Mouse (Mus musculus): ENCODE data around the gene Nup133. TPM values are rescaled to one million over a fixed set of nuclear protein-coding genes. Genes with fewer than 3 reads are reported as not detected.
A peak's percentile ranks its signal among the peaks of the same experiment; 100 is the strongest.

The Nup133 gene
- polyA plus RNA-seq (2016; fragmentation: Nextera tagmentation; extraction: Ambion mirVana): 32.1 and 32.5 TPM in 2 replicates

- Histone ChIP-seq H3K4me2 (peak within 1 kb of the TSS; percentile 99), H3K36me3 (peaks cover 33% of the 10 kb centered on the region), H3K27me3 (replicated peaks) (no peaks in the 10 kb centered on the region), H3K9me3 (replicated peaks) (no peaks in the 10 kb centered on the region), H3K27ac (ENCODE audit: poor library complexity, severe bottlenecking) (peak within 1 kb of the TSS; percentile 88), H3K4me1 (replicated peaks) (peaks cover 10% of the 10 kb centered on the region), H3K4me3 (peak within 1 kb of the TSS; percentile 68), H3K9ac (peak within 1 kb of the TSS; percentile 92)
- under 1% methylated on average over 77 of the region's 77 CpGs for WGBS
- peak; percentile 86 for ATAC-seq (ENCODE audit: insufficient number of reproducible peaks, low FRiP score)
Measured at GRCm38 (mm10) chr8:123948942-123949685, at the start of gene Nup133. Nup133 (minus strand) TSS chr8:123949265.

DNA sequence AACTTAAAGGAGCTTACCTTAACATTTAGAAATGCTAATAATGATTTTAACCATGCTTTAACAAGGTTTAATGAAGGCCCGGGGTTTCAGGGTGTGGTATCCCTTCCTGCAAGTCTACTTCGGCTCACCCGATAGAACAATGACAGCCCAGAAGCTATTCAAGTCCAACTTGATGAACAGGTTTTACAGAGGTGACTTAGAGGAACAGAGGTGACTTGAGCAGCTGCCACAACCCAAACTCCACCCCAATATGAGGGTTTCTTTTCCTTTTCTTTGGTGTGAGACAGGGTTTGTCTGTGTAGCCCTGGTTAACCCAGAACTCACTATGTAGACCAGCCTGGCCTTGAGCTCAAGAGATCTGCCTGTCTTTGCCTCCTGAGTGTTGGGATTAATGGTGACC is 44.9 kb upstream of the Nup133 start:
- no peak for ATAC-seq (ENCODE audit: insufficient number of reproducible peaks, low FRiP score)
- no peaks in the 10 kb centered on the region for H3K27me3 ChIP-seq (replicated peaks)
- WGBS: 91% methylated on average over 3 of the region's 3 CpGs
- H3K4me1 ChIP-seq (replicated peaks): peaks cover 24% of the 10 kb centered on the region
- no peak overlapping the region for H3K4me2 ChIP-seq
- no peak overlapping the region for H3K27ac ChIP-seq (ENCODE audit: poor library complexity, severe bottlenecking)
- H3K9ac ChIP-seq: no peak overlapping the region
- H3K36me3 ChIP-seq: peaks cover 43% of the 10 kb centered on the region
- H3K4me3 ChIP-seq: no peak overlapping the region
- no peaks in the 10 kb centered on the region for H3K9me3 ChIP-seq (replicated peaks)

DNA sequence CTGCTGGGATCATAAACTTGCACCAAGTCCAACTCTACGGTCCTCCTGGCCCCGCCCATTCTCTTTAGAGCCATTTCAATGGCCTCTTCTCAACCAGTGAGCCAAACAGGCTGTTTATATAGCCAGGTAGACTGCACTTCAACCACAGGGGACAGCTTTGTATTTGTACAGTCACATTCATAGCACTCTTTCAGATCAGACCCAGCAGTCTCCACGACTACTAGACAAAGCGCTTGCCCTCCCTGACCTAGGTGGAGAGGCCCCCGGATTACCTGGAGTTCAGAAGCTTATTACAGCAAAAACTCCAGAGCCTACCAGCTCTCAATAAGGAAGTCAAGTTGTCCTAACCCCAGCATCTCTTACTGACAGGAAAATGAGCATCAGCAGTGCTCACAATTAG is 44.5 kb upstream of the Nup133 start:
- Histone ChIP-seq H3K4me2 (no peak overlapping the region), H3K9me3 (replicated peaks) (no peaks in the 10 kb centered on the region), H3K27ac (ENCODE audit: poor library complexity, severe bottlenecking) (no peak overlapping the region), H3K4me3 (no peak overlapping the region), H3K9ac (no peak overlapping the region), H3K27me3 (replicated peaks) (no peaks in the 10 kb centered on the region), H3K4me1 (replicated peaks) (peaks cover 28% of the 10 kb centered on the region), H3K36me3 (peaks cover 39% of the 10 kb centered on the region)
- no peak for ATAC-seq (ENCODE audit: insufficient number of reproducible peaks, low FRiP score)
- WGBS: 89% methylated on average over 5 of the region's 5 CpGs

DNA sequence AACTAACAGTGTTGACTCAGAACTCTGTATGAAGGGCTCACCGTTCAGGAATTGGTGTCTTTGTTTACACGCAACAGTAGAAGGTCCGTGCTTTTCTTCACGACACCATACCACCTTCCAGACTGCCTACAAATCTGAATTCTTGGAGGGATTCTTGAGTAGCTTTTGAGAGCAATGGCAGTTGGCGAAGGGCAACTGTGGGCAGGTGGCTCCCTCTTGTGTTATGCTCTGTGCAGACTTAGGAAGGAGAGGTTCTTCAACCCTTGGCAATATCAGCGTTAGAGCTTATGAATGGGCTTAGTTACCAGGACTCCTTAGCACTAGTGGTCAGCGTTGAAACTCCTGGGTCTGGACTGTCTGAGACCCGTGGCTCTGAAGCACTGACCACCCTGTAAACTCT is 43.5 kb upstream of the Nup133 start:
- Histone ChIP-seq H3K27ac (ENCODE audit: poor library complexity, severe bottlenecking) (no peak overlapping the region), H3K36me3 (peaks cover 32% of the 10 kb centered on the region), H3K9me3 (replicated peaks) (no peaks in the 10 kb centered on the region), H3K27me3 (replicated peaks) (no peaks in the 10 kb centered on the region), H3K9ac (no peak overlapping the region), H3K4me1 (replicated peaks) (peaks cover 33% of the 10 kb centered on the region), H3K4me3 (no peak overlapping the region), H3K4me2 (no peak overlapping the region)
- 68% methylated on average over 8 of the region's 8 CpGs for WGBS
- no peak for ATAC-seq (ENCODE audit: insufficient number of reproducible peaks, low FRiP score)

- no peaks in the 10 kb centered on the region for H3K9me3 ChIP-seq (replicated peaks)
- no peak overlapping the region for H3K4me3 ChIP-seq
- no peaks in the 10 kb centered on the region for H3K27me3 ChIP-seq (replicated peaks)
- H3K36me3 ChIP-seq: peaks cover 14% of the 10 kb centered on the region
- H3K4me1 ChIP-seq (replicated peaks): peaks cover 33% of the 10 kb centered on the region
- peak overlapping the region; percentile 6; the same call in 1 of the 2 replicates for H3K9ac ChIP-seq
- peak; percentile 46; the same call in 1 of the 2 replicates for ATAC-seq (ENCODE audit: insufficient number of reproducible peaks, low FRiP score)
- peak overlapping the region; percentile 32 for H3K27ac ChIP-seq (ENCODE audit: poor library complexity, severe bottlenecking)
- WGBS: 35% methylated on average over 13 of the region's 13 CpGs
- H3K4me2 ChIP-seq: peak overlapping the region; percentile 29; the same call in 1 of the 2 replicates
Measured at GRCm38 (mm10) chr8:123990277-123991049, 41.4 kb upstream of the Nup133 start.

DNA sequence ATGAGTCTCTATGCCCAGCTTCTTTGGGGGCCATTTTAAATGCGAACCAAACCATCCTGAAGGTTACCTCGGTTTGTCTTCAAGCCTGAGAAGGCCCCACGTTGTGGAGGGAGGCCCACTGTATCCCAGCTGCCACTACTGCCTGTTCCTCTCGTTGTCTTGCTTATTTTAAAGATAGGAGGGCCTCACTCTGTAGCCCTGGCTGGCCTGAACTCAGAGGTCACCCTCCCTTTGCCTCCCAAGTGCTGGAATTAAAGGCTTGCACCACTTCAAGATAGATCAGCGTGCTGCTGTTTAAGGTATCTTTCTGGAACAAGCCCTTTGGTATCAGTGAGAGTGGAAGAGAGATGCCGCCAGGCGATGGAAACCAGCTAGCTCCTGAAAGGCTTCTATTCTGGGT is 40.1 kb upstream of the Nup133 start:
- Histone ChIP-seq H3K4me2 (peak overlapping the region; percentile 40), H3K4me3 (no peak overlapping the region), H3K9me3 (replicated peaks) (no peaks in the 10 kb centered on the region), H3K36me3 (peaks cover 5% of the 10 kb centered on the region; the same call in 1 of the 2 replicates), H3K9ac (no peak overlapping the region; the same call in 1 of the 2 replicates), H3K27ac (ENCODE audit: poor library complexity, severe bottlenecking) (peak overlapping the region; percentile 88), H3K4me1 (replicated peaks) (peaks cover 28% of the 10 kb centered on the region), H3K27me3 (replicated peaks) (no peaks in the 10 kb centered on the region)
- peak; percentile 45 for ATAC-seq (ENCODE audit: insufficient number of reproducible peaks, low FRiP score)
- WGBS: 7% methylated on average over 7 of the region's 7 CpGs

GRCm38 (mm10) chr8:123988605-123989038 is 39.6 kb upstream of the Nup133 start:
- H3K9ac ChIP-seq: no peak overlapping the region; the same call in 1 of the 2 replicates
- 17% methylated on average over 6 of the region's 6 CpGs for WGBS
- ATAC-seq (ENCODE audit: insufficient number of reproducible peaks, low FRiP score): peak; percentile 90

GRCm38 (mm10) chr8:123982826-123983400 is 33.8 kb upstream of the Nup133 start, which contains the start of gene Abcb10:
Abcb10 (minus strand) TSS chr8:123983122.
- peak within 1 kb of the TSS; percentile 93 for H3K4me2 ChIP-seq
- WGBS: under 1% methylated on average over 56 of the region's 56 CpGs
- H3K27ac ChIP-seq (ENCODE audit: poor library complexity, severe bottlenecking): peak within 1 kb of the TSS; percentile 87
- peak within 1 kb of the TSS; percentile 97 for H3K4me3 ChIP-seq
- peak within 1 kb of the TSS; percentile 97 for H3K9ac ChIP-seq
- H3K9me3 ChIP-seq (replicated peaks): no peaks in the 10 kb centered on the region
- no peaks in the 10 kb centered on the region for H3K27me3 ChIP-seq (replicated peaks)
- peak; percentile 93 for ATAC-seq (ENCODE audit: insufficient number of reproducible peaks, low FRiP score)
- no peaks in the 10 kb centered on the region for H3K36me3 ChIP-seq
- peaks cover 41% of the 10 kb centered on the region for H3K4me1 ChIP-seq (replicated peaks)

More at GRCm38 (mm10) chr8:123988605-123989038, 39.6 kb upstream of the Nup133 start:
- Histone ChIP-seq H3K36me3 (peaks cover 4% of the 10 kb centered on the region; the same call in 1 of the 2 replicates), H3K27me3 (replicated peaks) (no peaks in the 10 kb centered on the region), H3K4me3 (no peak overlapping the region), H3K27ac (ENCODE audit: poor library complexity, severe bottlenecking) (peak overlapping the region; percentile 88), H3K9me3 (replicated peaks) (no peaks in the 10 kb centered on the region), H3K4me1 (replicated peaks) (peaks cover 28% of the 10 kb centered on the region), H3K4me2 (peak overlapping the region; percentile 40)

DNA sequence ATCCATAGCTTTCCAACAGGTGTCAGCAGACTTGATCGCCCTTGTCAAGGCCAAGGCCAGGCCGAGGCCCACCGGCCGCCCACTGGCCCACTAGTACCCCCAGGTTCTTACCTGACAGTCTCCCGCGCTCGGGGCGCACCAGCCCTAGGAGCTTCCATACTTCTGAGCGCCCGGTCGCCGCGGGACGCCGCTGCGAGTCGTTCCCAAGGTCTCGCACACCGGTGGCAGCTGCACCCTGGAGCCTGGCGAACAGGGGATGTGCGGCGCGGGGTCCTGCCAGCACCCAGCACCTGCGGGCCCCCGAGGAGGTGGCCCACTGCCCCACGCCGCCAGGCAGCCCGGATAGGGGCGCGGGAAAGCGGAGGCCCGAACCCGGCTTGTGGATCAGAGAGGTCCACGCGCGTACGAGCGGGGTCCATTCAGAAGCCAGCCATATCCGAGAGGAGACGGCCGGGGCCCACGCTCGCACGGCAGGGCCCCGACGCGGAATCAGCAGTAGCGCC is 33.3 kb upstream of the Nup133 start:
- Histone ChIP-seq H3K4me3 (peak overlapping the region; percentile 97), H3K27me3 (replicated peaks) (no peaks in the 10 kb centered on the region), H3K4me1 (replicated peaks) (peaks cover 46% of the 10 kb centered on the region), H3K36me3 (no peaks in the 10 kb centered on the region), H3K4me2 (peak overlapping the region; percentile 93), H3K27ac (ENCODE audit: poor library complexity, severe bottlenecking) (peak overlapping the region; percentile 87), H3K9ac (peak overlapping the region; percentile 97), H3K9me3 (replicated peaks) (no peaks in the 10 kb centered on the region)
- peak; percentile 35 for ATAC-seq (ENCODE audit: insufficient number of reproducible peaks, low FRiP score)
- WGBS: under 1% methylated on average over 48 of the region's 48 CpGs

DNA sequence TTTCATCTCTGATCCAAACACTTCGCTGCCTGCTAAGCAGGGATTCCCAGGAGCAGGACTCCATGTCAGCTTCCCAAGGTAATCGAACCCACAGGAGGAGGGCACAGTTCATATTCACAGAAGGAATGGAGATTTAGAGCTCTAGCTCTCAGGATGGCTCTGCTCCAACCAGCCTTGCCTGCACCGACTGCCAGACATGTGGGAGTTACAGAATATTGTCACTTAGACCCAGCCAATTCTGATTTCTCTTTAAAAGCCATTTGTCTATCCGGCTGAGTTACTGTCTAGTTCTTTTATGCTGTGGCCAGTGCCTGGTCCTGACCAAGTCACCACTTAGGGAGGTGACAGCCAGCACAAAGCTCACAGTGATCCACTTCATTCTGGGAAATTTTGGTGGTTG is 32.6 kb upstream of the Nup133 start:
- H3K9me3 ChIP-seq (replicated peaks): no peaks in the 10 kb centered on the region
- H3K36me3 ChIP-seq: no peaks in the 10 kb centered on the region
- 36% methylated on average over 4 of the region's 4 CpGs for WGBS
- peak overlapping the region; percentile 97 for H3K4me3 ChIP-seq
- peak overlapping the region; percentile 40 for H3K9ac ChIP-seq
- H3K27me3 ChIP-seq (replicated peaks): no peaks in the 10 kb centered on the region
- peak overlapping the region; percentile 8; the same call in 1 of the 2 replicates for H3K27ac ChIP-seq (ENCODE audit: poor library complexity, severe bottlenecking)
- no peak for ATAC-seq (ENCODE audit: insufficient number of reproducible peaks, low FRiP score)
- peaks cover 48% of the 10 kb centered on the region for H3K4me1 ChIP-seq (replicated peaks)
- peak overlapping the region; percentile 93 for H3K4me2 ChIP-seq
